Mouse (Mus musculus) adrenal gland, postnatal 25 days (tissue): ENCODE data around the gene Stx18. TPM values are rescaled to one million over a fixed set of nuclear protein-coding genes. Genes with fewer than 3 reads are reported as not detected.
A peak's percentile ranks its signal among the peaks of the same experiment; 100 is the strongest.

Experiments
- DNase-seq: peaks from one replicate; pipeline ENCODE4 v3.0.0; 2021; ENCODE audit warnings: mixed read lengths
- total RNA-seq: library from RNA; stranded (reverse); gene quantifications from 2 replicates; pipeline ENCODE4 v1.2.3, GENCODE M21; 2021

The Stx18 gene
- total RNA-seq, 1 experiment from 2014 or later, result 32.7 TPM

DNA sequence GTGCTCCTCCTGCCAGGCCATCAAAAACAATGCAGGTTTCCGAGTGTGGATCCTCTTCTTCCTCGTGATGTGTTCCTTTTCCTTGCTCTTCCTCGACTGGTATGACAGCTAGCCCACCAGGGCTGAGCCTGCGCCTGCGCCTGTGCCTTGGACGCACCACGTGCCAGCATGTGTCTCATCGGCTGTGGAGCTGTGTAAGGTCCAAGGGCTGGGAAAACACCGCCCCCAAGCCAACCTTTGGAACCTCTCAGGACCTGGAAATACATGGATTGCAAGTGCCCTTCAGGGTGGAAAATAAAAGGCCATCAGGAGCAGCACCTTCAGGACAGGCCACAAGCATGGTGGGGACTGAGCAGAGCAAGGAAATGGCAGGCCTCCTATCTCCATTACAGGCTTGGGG, 97.7 kb downstream of the Stx18 start:
- no peak for DNase-seq

DNA sequence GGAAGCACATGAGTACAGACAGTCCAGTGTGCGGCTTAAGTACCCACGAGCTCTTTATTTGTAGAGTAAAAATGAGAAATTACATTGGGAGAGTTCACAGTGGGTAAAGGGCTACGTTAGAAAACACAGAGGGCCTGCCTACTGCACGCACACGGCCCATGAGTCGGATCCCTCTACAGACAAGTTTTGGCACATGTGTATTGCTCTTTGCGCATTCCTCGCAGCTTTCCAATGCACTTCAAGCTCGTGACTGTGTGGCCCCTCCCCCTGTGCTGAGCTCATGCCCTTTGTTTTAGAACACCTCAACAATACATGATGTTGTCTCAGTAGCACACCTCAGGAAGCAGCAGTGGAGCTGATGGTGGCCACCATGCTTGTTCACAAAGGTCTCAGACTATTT, 98.6 kb downstream of the Stx18 start:
- DNase-seq, result no peak

GRCm38 (mm10) chr5:38140893-38141292, 102.4 kb downstream of the Stx18 start:
- DNase-seq, result no peak

- no peak for DNase-seq
These were observed 108.0 kb downstream of the Stx18 start for GRCm38 (mm10) chr5:38146524-38146923.

DNA sequence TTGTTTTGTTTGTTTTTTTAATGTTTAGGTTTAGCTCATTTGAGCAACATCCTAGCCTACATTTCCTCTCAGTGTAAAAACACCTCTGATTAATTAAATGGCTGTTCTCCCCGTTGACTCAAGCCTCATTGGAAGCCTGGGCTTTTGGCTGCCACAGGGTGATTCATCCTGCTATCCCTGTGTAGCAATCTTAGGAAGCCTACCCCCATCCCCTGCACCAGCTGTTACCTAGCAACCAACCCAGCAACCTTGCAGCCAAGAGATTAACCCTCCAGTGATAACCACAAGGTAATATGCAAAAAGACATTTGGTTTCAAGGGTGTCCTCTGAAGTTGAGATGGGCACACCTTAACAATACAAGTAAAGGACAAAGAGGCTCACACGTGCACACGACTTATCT, 112.7 kb downstream of the Stx18 start:
- peak; percentile 20 for DNase-seq

- DNase-seq, result no peak
These were observed 113.9 kb downstream of the Stx18 start for GRCm38 (mm10) chr5:38152201-38153108.

DNA sequence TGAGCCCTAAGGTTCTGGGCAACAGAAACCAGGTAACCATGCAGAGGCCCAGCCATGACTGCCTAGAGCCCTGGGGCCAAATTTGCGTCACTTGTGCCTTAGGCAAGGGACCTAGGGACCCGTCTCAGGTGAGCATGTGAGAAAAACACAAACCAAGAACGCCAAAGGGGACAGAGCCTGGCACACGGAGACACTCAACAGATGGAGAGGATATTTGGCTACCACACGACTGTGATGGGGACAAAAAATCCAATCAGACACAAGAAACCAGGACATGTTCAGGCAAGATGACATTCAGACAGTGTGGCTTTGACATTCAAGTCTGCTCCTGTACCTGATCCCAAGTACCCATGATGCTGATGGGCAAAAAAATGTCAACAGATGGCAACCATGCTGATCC, 115.1 kb downstream of the Stx18 start:
- no peak for DNase-seq

DNA sequence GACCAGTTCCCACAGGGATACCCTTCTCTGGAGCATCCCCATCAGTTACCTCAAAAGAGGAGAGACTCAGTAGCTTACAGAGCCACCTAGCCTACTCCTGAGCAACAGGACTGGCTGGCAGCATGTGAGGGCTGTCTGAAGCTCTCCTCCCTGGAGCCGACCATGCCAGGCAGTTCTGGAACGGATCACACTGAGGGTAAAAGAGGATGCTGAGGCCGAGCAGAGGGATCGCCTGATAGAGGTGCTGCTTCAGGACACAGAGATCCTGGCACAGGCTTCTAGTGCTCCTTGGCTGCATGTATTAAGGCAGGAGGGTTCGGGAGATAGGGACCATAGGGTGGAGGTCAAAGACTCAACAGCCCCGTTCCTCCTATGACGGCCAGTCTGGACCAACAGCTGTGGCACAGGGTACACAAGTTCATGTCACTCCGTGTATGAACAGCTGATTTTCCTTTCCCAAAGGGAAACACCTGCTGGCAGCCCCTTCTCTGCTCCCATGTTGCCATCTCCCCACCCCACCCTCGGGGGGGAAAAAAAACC, 119.0 kb downstream of the Stx18 start:
- no peak for DNase-seq

DNA sequence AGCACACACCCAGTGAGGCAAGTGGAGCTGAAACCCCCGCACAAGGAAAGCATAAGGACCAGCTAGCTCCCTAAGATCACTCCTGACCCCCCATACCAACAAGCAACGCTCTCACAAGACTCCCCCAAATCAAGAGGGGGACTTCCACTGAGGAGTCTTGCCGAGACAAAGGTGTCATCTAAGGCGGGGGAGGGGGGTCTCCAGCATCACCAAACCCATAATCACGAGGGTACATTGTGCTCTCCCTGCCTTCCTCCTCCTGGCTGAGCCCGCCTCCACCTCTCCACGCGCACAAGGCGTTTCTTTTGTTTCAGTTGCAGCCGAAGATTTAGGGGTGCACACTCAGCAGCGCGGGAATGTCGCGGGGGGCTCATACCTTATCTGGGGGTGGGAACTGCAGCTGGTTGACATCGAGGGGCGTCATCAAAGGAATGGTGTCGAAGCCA, 120.0 kb downstream of the Stx18 start:
- DNase-seq, result no peak

- DNase-seq, result peak; percentile 76
These were observed 120.5 kb downstream of the Stx18 start for GRCm38 (mm10) chr5:38158947-38159633.

GRCm38 (mm10) chr5:38159634-38160413, 121.3 kb downstream of the Stx18 start, which contains the start of gene Nsg1:
Gene Nsg1 (minus strand): TSS chr5:38159907.
- DNase-seq, result no peak

DNA sequence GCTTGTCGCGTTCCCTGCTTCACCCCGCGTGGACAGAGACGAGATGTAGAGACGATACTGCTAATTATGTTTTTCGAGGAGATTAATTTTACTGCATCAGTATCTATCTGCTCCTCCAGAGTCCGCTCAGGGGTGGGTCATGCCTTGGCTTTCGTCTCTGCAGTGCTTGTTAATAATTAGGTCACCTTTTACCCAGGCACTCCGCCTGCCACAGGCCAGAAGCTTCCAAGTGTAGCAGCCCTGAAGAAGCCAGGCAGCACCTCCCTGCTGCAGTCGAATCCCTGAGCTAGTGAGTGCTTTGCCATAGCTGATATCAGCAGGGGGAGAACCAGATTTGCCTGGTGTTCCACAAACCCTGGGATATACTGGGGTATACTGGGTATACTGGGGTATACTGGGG, 130.0 kb downstream of the Stx18 start:
- no peak for DNase-seq

DNA sequence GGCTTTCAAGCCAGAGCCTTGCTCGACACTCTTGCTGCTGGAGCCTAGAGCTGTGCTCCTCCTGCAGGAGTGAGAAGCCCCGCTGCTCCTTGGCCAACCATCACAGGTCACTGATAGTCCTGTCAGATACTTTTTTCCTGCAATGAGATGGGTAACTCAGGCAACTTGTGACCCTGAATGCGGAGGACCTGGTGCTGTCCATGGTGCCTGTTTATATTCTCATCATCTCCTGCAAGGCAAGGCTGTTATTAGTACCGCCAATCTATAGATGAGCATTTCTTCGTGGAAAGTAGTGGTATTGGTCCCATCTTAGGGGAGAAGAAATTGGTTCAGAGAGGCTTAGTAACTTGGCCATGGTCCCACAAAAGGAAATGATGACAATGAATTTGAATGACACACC, 135.2 kb downstream of the Stx18 start:
- DNase-seq, result no peak

- no peak for DNase-seq
These were observed 135.8 kb downstream of the Stx18 start for GRCm38 (mm10) chr5:38174256-38174912.

- no peak for DNase-seq
These were observed 146.2 kb downstream of the Stx18 start for GRCm38 (mm10) chr5:38184688-38185285.

DNA sequence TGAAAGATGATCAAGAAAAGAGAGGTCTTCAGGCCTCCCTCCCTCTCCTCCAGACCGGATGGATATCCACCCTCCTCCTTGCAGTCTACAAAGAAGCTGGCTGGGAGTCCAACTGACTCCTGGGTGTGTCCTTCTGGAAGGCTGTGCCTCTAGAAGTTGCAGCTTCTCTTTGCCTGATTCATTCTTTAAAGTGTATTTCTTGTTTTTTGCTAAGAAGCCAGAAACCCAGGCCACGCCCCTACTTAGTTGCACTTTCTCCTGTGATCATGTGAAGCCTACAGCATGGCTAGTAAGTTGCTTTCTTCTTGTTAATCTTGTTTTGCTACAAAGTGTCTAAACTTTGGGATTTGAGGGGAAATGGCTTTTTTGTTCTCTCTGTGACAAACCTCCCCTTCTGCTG, 148.5 kb downstream of the Stx18 start:
- DNase-seq, result no peak

Other genes with a start within 250 kb of the Stx18 start
- gene Msx1, start 214.2 kb upstream of the Stx18 start, total RNA-seq, result 1.1 and 1.3 TPM in 2 replicates
- 59.3 and 70.9 TPM in 2 replicates for gene Nsg1, start 121.2 kb downstream of the Stx18 start, total RNA-seq
- 10.8 and 12.0 TPM in 2 replicates for gene Zbtb49, start 181.7 kb downstream of the Stx18 start, total RNA-seq
- gene Lyar, start 181.7 kb downstream of the Stx18 start, total RNA-seq, result 18.0 and 20.7 TPM in 2 replicates
- 39.0 and 45.0 TPM in 2 replicates for gene Tmem128, start 221.4 kb downstream of the Stx18 start, total RNA-seq
- gene Otop1, start 237.2 kb downstream of the Stx18 start, total RNA-seq, result 24.7 and 25.0 TPM in 2 replicates